Mouse (Mus musculus) mouse embryonic stem cell (cell line): ENCODE measurements at regions not wholly inside any gene's neighbourhood (a gene's known extent, or its start where the extent isn't known, plus 50 kb on each side); places are given as distances from the start of the nearest gene placed in this dataset.

ENCODE experiments used
- in situ Hi-C, 2 experiments: fragments of 300-500 bp; cut with MboI; formaldehyde crosslinking; loops; 1 replicate in 1 of 2; 3 replicates in 1 of 2; pipeline ENCODE4 v1.14.3; 2019 to 2020; ENCODE audit warnings: low sequenced_read_pairs in 2 of 2, low pct_unique_long_range_greater_than_20kb in 1 of 2, mixed read lengths in 1 of 2; ENCODE audit not compliant: unreplicated experiment in 1 of 2

GRCm38 (mm10) chr12:91932490-91933361 lies 83.8 kb upstream of the Sel1l start:
- in situ Hi-C loops = no loop called here

GRCm38 (mm10) chr12:91931586-91931985 lies 82.6 kb upstream of the Sel1l start:
- in situ Hi-C loops = no loop called here

- in situ Hi-C loops = no loop called here
Measured at GRCm38 (mm10) chr12:91929386-91930054, 80.6 kb upstream of the Sel1l start.

GRCm38 (mm10) chr12:91927576-91927975 lies 78.6 kb upstream of the Sel1l start:
- in situ Hi-C loops = no loop called here

GRCm38 (mm10) chr12:91915486-91915885 lies 66.5 kb upstream of the Sel1l start:
- in situ Hi-C loops = no loop called here

GRCm38 (mm10) chr12:91910529-91910928 lies 61.6 kb upstream of the Sel1l start:
- in situ Hi-C loops = no loop called here
